Mouse (Mus musculus) layer of hippocampus, adult 9-10 months (tissue): ENCODE measurements around the gene Zfp574.

Experiments
- DNase-seq: peaks from one replicate; pipeline ENCODE4 v3.0.0; 2022; ENCODE audit warnings: low spot score

Gene Zfp574

DNA sequence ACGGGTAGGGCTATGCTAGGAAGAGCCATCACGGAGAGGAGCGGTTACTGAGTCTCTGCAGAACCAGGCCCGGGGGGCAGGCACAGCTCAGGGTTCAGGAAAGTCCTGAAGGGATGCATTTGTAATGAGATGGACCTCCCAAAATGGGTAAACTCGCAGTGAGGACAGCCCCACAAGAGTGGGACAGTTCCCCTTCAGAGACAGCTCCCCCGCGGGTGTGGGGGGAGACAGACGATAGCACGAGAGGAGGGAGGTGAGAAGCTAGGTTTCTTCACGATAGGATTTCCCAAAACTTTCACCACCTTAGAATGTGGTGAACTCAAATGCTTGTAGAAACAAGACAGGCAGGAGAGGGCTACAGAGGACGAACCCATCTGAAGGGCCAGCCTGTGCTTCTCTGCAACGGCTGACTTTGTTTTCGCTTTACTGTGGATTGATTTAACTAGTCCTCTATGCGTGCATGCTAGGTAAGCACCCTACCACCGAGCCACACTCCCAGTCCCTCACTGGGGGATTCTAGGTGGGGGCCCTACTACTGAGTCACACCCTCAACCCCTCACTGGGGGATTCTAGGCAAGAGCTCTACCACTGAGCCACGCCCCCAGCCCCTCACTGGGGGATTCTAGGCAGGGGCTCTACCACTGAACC lies 40.7 kb downstream of the Zfp574 start:
- DNase-seq, result no peak

GRCm38 (mm10) chr7:25120061-25120834 lies 47.9 kb downstream of the Zfp574 start:
- no peak for DNase-seq

DNA sequence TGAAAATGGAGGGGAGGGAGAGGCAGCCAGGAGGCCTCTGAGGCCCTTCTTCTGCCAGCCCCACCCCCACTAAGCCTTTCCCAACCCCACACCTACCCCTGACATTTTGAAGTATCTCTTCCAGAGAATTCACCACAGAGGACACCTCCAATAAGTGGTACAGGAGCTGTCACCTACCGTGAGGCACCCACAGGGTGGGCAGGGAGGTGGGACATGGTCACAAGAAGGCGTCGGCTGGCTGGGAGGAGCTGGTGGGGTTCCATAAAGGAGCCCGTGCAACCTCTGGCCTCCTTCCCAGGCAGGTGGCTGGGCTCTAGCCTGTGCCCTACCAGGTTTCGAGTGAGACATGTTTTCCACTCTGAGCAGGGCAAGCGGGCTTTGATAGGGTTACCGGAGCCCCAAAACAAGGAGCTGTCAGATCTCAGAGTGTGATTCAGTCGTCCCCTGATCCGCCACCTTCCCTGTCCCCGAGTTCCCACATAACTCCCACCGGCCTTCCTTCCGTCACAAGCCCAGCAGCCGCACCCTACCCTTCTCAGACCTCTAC lies 48.9 kb downstream of the Zfp574 start:
- DNase-seq, result no peak

DNA sequence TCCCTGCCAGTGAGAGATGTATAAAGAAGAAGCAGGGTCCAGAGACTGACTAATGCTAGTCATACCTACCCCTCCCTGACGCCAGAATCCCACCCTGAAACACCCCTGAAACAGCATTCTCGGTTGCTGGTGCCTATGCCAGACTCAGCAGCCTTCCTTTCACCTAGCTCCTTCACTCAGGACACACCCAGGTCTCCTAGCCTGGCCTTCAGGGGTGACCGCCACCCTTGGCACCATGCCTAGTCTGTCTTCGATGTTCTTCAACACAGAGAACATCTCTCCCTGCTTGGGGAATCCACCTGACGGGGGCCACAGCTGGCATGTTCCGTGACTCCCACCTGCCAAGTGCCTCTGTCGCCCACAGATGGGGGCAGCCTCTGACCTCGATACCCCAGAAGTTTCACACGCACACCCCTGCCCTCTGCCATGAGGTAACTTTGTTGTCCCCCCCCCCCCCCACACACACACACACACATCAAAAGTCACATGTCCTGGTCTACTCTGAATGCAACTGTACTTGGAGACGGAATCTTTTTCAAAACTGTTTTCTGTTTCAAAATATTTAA lies 53.4 kb downstream of the Zfp574 start:
- DNase-seq, result no peak

DNA sequence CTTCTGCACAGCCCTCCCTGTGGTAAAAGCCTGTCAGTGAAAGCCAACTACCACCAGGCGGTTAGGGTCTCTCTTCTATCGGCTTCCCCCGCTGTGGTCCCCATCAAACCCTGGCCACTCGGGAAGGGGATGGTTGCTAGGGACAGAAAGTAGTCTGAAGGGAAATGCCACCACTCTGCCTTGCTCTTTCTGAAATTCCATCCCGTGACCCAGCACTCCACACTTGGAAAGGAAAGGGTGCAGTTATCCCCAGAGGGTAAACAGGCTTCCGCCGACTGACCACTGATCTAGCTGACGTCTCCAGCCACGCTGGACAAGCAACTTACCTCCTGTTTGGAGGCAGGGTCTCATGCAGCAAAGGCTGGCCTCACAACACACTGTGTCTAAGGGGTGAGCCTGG lies 55.6 kb downstream of the Zfp574 start:
- no peak for DNase-seq

DNA sequence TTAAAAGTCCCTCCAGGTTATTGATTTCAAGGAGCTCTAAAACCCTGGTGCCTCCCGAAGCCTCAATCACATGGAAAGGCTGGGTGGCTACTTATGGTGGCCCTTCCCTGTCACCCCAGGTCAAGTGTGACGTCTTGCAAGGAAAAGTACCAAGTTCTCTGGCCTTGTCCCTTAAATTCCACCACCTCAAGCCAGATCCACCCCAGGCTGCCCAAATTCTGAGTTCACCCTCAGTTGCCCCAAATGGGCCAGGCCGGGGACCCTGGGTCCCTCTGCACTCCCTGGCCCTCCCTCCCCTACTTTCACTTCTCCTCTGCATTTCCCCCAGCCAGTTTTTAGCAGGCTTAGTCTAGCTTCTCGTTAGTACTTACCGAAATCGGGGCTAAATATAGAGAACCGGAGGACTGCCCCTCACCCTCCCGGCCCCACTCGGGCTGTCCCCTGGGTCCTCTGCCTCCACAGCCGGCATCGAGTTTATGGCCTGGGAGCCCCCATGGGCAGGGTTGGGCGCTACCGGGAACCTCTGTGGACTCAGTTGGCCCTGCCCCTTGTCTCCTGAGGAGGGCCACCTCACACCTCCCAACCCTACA lies 57.1 kb downstream of the Zfp574 start:
- DNase-seq, result no peak

- no peak for DNase-seq
Measured at GRCm38 (mm10) chr7:25130565-25130964, 58.2 kb downstream of the Zfp574 start.

GRCm38 (mm10) chr7:25131247-25131646 lies 58.9 kb downstream of the Zfp574 start:
- no peak for DNase-seq

DNA sequence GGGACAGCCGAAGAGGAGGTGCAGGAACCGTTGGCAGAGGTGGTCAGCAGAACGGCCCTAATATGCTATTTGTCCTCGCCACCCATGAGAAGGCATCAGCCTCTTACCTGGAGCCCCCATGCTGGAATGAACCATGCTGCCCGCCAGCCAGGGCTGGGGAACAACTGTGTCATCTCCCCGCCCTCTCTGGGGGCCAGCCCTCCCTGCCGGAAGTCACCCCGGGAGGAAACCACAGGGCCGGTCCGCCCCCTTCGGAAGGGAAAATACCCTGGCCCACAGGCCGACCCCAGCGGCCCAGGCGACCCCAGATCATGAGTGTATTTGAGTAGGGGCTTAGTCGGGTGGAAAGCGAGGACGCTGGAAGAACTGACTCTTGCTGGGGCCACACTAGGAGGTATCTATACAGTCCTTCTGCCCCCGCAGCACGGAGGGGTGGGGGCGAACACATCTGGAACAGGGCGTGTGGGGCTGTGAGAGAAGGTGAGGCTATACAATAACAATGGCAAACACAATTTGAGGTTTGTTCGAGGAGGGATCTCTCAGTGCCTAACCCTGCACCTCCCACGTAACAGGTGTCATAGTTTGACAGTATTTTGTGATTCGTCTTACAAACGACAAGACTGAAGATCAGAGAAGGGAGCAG lies 60.1 kb downstream of the Zfp574 start:
- no peak for DNase-seq
